Mouse (Mus musculus) thymus, adult 2 months (tissue): ENCODE results near the gene Frg2f1. TPM values are rescaled to one million over a fixed set of nuclear protein-coding genes. Genes with fewer than 3 reads are reported as not detected.
A peak's percentile ranks its signal among the peaks of the same experiment; 100 is the strongest.

Source experiments
- DNase-seq: peaks from one replicate; pipeline ENCODE4 v3.0.0; 2021
- H3K27ac ChIP-seq: fragments of 200-500 bp; 2 replicates; pipeline ENCODE4 v1.5.1; 2012; ENCODE audit warnings: low read length, control low read depth; ENCODE audit not compliant: control insufficient read depth, insufficient read depth
- H3K27me3 ChIP-seq: fragments of 200-500 bp; 2 replicates; pipeline ENCODE4 v1.6.1; 2012; ENCODE audit warnings: mild to moderate bottlenecking, low read length, moderate library complexity, mixed read lengths; ENCODE audit not compliant: control insufficient read depth, insufficient read depth
- H3K36me3 ChIP-seq: fragments of 200-500 bp; 2 replicates; pipeline ENCODE4 v1.6.1; 2012; ENCODE audit warnings: mild to moderate bottlenecking, low read length, moderate library complexity; ENCODE audit not compliant: control insufficient read depth, insufficient read depth
- H3K4me1 ChIP-seq: fragments of 200-500 bp; replicated peaks from 2 replicates; pipeline ENCODE4 v1.6.1; 2012; ENCODE audit warnings: low read length; ENCODE audit not compliant: control insufficient read depth, insufficient read depth
- H3K4me3 ChIP-seq: fragments of 200-500 bp; 2 replicates; pipeline ENCODE4 v1.5.1; 2012; ENCODE audit warnings: mild to moderate bottlenecking, low read length, control low read depth, moderate library complexity; ENCODE audit not compliant: control insufficient read depth, insufficient read depth
- CTCF ChIP-seq: fragments of 200-500 bp; IDR thresholded peaks from 2 replicates; pipeline ENCODE4 v1.5.1; 2012; ENCODE audit warnings: mild to moderate bottlenecking, control low read depth, low read length, moderate library complexity, borderline replicate concordance; ENCODE audit not compliant: control insufficient read depth, poor library complexity, insufficient read depth; ENCODE audit errors: extremely low read depth
- POLR2A ChIP-seq: fragments of 200-500 bp; IDR thresholded peaks from 2 replicates; pipeline ENCODE4 v1.6.1; 2012; ENCODE audit warnings: mild to moderate bottlenecking, low read length, control low read depth, moderate library complexity; ENCODE audit not compliant: control insufficient read depth, poor library complexity, insufficient read depth; ENCODE audit errors: extremely low read depth
- WGBS: fragments of 180-500 bp; shearing (Covaris S2); methylation state at CpG from one replicate; pipeline ENCODE4 v1.1.7; 2018; 5-methylcytosine and 5-hydroxymethylcytosine counted together
- polyA plus RNA-seq: library from polyadenylated mRNA; depleted of rRNA; stranded (reverse); fragments of >200 nt; gene quantifications from 2 replicates; pipeline ENCODE4 v1.2.3, GENCODE M21; 2012

The Frg2f1 gene
- polyA plus RNA-seq, 1 experiment, result 4.4 TPM

GRCm38 (mm10) chr4:119531813-119532212, 7.5 kb downstream of the Frg2f1 start:
- Histone ChIP-seq H3K27ac (no peak overlapping the region), H3K36me3 (no peaks in the 10 kb centered on the region), H3K27me3 (no peaks in the 10 kb centered on the region), H3K4me3 (no peak overlapping the region), H3K4me1 (no peaks in the 10 kb centered on the region)
- TF ChIP-seq CTCF (no peak), POLR2A (no peak)
- WGBS, result 82% methylated on average over 2 of the region's 2 CpGs
- DNase-seq, result peak; percentile 17

- no peak for DNase-seq
- no peaks in the 10 kb centered on the region for H3K36me3 ChIP-seq
- H3K27me3 ChIP-seq, result no peaks in the 10 kb centered on the region
- TF ChIP-seq POLR2A (no peak), CTCF (no peak)
- no peak overlapping the region for H3K27ac ChIP-seq
- H3K4me3 ChIP-seq, result no peak overlapping the region
- no peaks in the 10 kb centered on the region for H3K4me1 ChIP-seq
Measured at GRCm38 (mm10) chr4:119526329-119526845, 12.9 kb downstream of the Frg2f1 start.

- TF ChIP-seq CTCF, result no peak
- no peak for TF ChIP-seq POLR2A
- Histone ChIP-seq H3K36me3 (no peaks in the 10 kb centered on the region), H3K4me1 (no peaks in the 10 kb centered on the region), H3K4me3 (no peak overlapping the region), H3K27ac (no peak overlapping the region), H3K27me3 (no peaks in the 10 kb centered on the region)
- no peak for DNase-seq
- 93% methylated on average over 2 of the region's 2 CpGs for WGBS
Measured at GRCm38 (mm10) chr4:119524466-119524865, 14.9 kb downstream of the Frg2f1 start.

- Histone ChIP-seq H3K36me3 (no peaks in the 10 kb centered on the region), H3K27ac (no peak overlapping the region), H3K4me3 (no peak overlapping the region), H3K27me3 (no peaks in the 10 kb centered on the region), H3K4me1 (no peaks in the 10 kb centered on the region)
- TF ChIP-seq CTCF (no peak), POLR2A (no peak)
- WGBS, result 86% methylated on average over 1 of the region's 1 CpGs
- no peak for DNase-seq
Measured at GRCm38 (mm10) chr4:119524010-119524409, 15.3 kb downstream of the Frg2f1 start.

- H3K36me3 ChIP-seq, result no peaks in the 10 kb centered on the region
- H3K4me3 ChIP-seq, result no peak overlapping the region
- no peaks in the 10 kb centered on the region for H3K27me3 ChIP-seq
- H3K4me1 ChIP-seq, result no peaks in the 10 kb centered on the region
- TF ChIP-seq CTCF, result no peak
- no peak for TF ChIP-seq POLR2A
- 90% methylated on average over 4 of the region's 4 CpGs for WGBS
- no peak for DNase-seq
- H3K27ac ChIP-seq, result no peak overlapping the region
Measured at GRCm38 (mm10) chr4:119523575-119523974, 15.8 kb downstream of the Frg2f1 start.

GRCm38 (mm10) chr4:119512731-119513141, 26.6 kb downstream of the Frg2f1 start:
- 73% methylated on average over 3 of the region's 3 CpGs for WGBS
- Histone ChIP-seq H3K4me1 (no peaks in the 10 kb centered on the region), H3K27me3 (no peaks in the 10 kb centered on the region), H3K36me3 (no peaks in the 10 kb centered on the region), H3K27ac (no peak overlapping the region), H3K4me3 (no peak overlapping the region)
- no peak for TF ChIP-seq CTCF
- no peak for TF ChIP-seq POLR2A
- no peak for DNase-seq

- TF ChIP-seq CTCF (no peak), POLR2A (no peak)
- 75% methylated on average over 2 of the region's 2 CpGs for WGBS
Measured at GRCm38 (mm10) chr4:119511591-119511990, 27.7 kb downstream of the Frg2f1 start.

GRCm38 (mm10) chr4:119498319-119498848, 40.9 kb downstream of the Frg2f1 start:
- no peak overlapping the region for H3K27ac ChIP-seq
- no peaks in the 10 kb centered on the region for H3K27me3 ChIP-seq
- no peak overlapping the region for H3K4me3 ChIP-seq
- TF ChIP-seq POLR2A (no peak), CTCF (no peak)
- H3K4me1 ChIP-seq, result no peaks in the 10 kb centered on the region
- H3K36me3 ChIP-seq, result no peaks in the 10 kb centered on the region
- WGBS, result 74% methylated on average over 5 of the region's 5 CpGs
- DNase-seq, result no peak

More at GRCm38 (mm10) chr4:119511591-119511990, 27.7 kb downstream of the Frg2f1 start:
- Histone ChIP-seq H3K4me1 (no peaks in the 10 kb centered on the region), H3K27me3 (no peaks in the 10 kb centered on the region), H3K4me3 (no peak overlapping the region), H3K36me3 (no peaks in the 10 kb centered on the region), H3K27ac (no peak overlapping the region)
- DNase-seq, result no peak
